Mouse (Mus musculus): ENCODE measurements around the gene Gm11239.
"Not testable (repeated sequence)": the region's sequence is repeated elsewhere in the genome, so short reads cannot be mapped to it uniquely, and the experiment has no call there.

Gene Gm11239

DNA sequence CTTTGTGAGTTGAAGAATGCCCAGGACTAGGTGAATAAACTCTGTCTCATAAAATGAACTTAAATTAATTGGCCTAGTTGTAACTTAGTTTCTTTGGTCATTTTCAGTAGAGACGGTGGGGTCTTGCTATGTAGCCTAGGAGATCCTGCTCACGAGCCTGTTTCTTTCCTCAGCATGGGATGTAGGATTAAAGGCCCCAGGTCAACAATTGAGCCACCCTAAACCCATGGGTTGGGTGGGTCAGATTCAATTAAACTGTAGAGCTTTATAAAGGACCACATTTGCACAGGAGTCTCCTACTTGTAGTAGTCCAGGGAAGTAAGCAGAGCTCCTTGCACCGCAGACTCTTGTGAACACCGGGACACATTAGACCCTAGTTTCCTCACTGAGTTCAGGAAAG, at the start of gene Gm11239:
Gene Gm11239 (plus strand): TSS at position 301 of the 400 bp plus-strand sequence.
- DNase-seq (ENCODE audit: low spot score), result not testable (repeated sequence)

DNA sequence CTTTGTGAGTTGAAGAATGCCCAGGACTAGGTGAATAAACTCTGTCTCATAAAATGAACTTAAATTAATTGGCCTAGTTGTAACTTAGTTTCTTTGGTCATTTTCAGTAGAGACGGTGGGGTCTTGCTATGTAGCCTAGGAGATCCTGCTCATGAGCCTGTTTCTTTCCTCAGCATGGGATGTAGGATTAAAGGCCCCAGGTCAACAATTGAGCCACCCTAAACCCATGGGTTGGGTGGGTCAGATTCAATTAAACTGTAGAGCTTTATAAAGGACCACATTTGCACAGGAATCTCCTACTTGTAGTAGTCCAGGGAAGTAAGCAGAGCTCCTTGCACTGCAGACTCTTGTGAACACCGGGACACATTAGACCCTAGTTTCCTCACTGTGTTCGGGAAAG, 45.5 kb upstream of the Gm11239 start, which contains the start of gene Gm11237:
Gene Gm11237 (plus strand): TSS at position 301 of the 400 bp plus-strand sequence.
- not testable (repeated sequence) for DNase-seq (ENCODE audit: low spot score)

- not testable (repeated sequence) for DNase-seq (ENCODE audit: low spot score)
Observed at GRCm38 (mm10) chr4:73637821-73638220, 30.3 kb upstream of the Gm11239 start, which contains the start of gene Gm11236. Gene Gm11236, plus strand, starts transcription at chr4:73638121.

DNA sequence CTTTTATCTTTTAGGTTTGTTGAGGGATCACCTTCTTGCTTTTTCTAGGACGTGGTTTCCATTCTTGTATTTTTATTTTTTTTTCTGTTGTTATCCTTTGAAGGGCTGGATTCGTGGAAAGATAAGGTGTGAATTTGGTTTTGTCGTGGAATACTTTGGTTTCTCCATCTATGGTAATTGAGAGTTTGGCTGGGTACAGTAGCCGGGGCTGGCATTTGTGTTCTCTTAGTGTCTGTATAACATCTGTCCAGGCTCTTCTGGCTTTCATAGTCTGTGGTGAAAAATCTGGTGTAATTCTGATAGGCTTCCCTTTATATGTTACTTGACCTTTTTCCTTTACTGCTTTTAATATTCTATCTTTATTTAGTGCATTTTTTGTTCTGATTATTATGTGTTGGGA, 6.3 kb upstream of the Gm11239 start:
- not testable (repeated sequence) for DNase-seq (ENCODE audit: low spot score)

- not testable (repeated sequence) for DNase-seq (ENCODE audit: low spot score)
Observed at GRCm38 (mm10) chr4:73683216-73683615, 15.1 kb downstream of the Gm11239 start, which contains the start of gene Gm428. Gene Gm428, plus strand, starts transcription at chr4:73683516.

GRCm38 (mm10) chr4:73718761-73719160, 50.6 kb downstream of the Gm11239 start:
- DNase-seq (ENCODE audit: low spot score), result no peak

GRCm38 (mm10) chr4:73719819-73720218, 51.7 kb downstream of the Gm11239 start:
- DNase-seq (ENCODE audit: low spot score), result no peak
